Mouse (Mus musculus) left cerebral cortex, adult 8-10 months (tissue): ENCODE measurements around the gene Nudc. TPM values are rescaled to one million over a fixed set of nuclear protein-coding genes. Genes with fewer than 3 reads are reported as not detected.
A peak's percentile ranks its signal among the peaks of the same experiment; 100 is the strongest.

Experiments
- DNase-seq, 2 experiments: peaks; one replicate each; pipeline ENCODE4 v3.0.0; 2022; ENCODE audit warnings: low spot score in 2 of 2
- total RNA-seq, 4 experiments: library from RNA; stranded (reverse); gene quantifications; 2 replicates each; pipeline ENCODE4 v1.2.4; 2022

The Nudc gene
- 100 to 1,000 TPM; 139 to 165 (median 156) TPM for total RNA-seq

- DNase-seq: peak; percentile 89 to 96
Observed at GRCm38 (mm10) chr4:133545272-133546231, at the start of gene Nudc. TSS of gene Nudc (minus strand) at chr4:133545996.

- peak in 1 of 2 experiments; percentile 53 for DNase-seq
Observed at GRCm38 (mm10) chr4:133595538-133595937, 49.7 kb upstream of the Nudc start.

- no peak for DNase-seq
Observed at GRCm38 (mm10) chr4:133592570-133592969, 46.8 kb upstream of the Nudc start.

GRCm38 (mm10) chr4:133584059-133584951 is 38.5 kb upstream of the Nudc start, which contains the start of gene Gpn2:
TSS of gene Gpn2 (plus strand) at chr4:133584362.
- peak; percentile 58 to 77 for DNase-seq

DNA sequence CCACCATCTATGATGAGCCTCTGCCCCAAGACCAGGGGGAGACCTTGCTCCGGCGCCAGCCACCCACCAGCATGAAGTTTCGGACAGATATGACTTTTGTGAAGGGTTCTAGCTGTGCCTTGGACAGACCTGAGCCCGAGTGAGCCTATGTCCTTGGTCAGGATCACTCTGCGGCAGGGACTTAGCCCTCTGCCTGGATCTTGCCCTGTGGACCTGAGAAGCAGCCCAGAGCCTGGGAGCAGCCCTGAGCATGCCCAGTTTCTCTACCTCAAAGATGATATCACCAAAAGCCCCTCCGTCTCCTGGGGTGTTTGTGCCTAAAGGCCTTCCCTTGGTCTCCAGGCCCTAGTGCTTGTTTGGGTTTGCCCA is 37.9 kb upstream of the Nudc start:
- DNase-seq: no peak

DNA sequence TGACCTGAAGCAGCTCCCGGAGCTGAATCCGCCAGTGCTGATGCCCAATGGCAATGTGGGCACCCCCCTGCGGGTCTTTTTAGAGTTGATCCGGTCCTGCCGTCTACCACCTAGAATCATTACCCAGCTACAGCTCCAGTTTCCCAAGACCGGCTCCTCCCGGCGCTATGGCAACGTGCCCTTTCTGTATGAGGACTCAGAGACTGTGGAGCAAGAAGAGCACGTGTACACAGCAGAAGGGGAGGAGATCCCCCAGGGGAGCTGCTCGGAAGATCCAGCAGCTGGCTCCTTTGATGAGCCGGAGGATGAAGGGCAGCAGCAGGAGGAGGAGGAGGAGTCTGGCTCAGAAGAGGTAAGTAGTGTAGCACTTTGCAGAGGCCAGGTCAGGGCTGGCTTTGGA is 32.2 kb upstream of the Nudc start:
- DNase-seq: no peak

GRCm38 (mm10) chr4:133574843-133575202 is 29.0 kb upstream of the Nudc start:
- DNase-seq: no peak

DNA sequence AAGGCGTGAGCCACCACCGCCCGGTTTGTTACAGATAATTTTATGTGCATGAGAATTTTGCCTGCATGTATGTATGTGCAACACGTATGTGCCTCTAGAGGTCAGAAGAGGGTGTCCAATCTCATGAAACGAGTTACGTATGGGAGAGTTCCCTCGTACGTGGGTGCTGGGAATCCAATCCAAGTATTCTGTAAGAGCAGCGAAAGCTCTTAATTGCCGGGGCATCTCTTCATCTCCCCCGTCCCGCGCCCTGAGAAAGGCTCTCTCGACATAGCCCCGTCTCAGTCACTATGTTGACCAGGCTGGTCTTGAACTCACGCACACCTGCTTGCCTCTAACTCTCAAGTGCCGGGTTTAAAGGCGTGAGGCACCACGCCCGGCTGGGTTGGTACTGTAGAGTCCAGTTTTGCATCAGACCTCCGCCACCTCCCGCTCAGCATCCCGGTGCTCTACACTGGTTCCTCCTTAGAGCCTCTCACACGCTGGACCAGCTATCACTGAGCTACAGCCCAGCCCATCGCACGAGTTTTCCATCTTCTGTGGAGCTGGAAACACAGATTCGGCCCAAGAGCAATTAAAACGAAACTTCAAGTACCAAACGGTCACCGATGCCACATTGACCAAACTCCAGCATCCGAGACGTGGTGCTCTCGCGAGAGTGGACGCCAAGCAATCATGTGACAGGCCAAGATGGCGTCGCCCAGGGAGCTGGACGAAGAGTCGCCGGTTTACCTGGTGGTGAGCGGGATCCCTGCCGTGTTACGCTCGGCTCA is 28.5 kb upstream of the Nudc start, which contains the start of gene Gpatch3:
Gpatch3 (plus strand) TSS at position 676 of the 773 bp plus-strand sequence.
- DNase-seq: peak; percentile 80 to 89

DNA sequence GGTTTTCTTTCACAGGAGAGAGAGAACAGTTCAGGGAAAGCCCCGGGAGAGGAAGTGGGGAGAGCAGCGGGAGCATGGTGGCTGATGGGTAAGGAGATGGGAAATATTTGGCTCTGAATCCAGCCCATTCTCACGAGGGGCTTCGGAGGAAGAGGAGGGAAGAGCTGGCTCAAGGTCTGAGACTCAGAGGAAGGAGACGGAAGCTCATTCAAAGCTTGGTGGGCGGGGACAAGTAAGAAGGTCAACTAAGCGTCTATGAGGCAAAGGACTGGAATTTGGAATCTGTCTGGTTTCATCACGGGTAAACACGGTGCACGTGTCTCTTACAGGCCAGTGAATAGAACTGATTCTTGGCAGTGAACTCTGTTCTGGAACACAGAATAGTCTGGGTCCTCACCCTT is 24.3 kb upstream of the Nudc start:
- no peak for DNase-seq

DNA sequence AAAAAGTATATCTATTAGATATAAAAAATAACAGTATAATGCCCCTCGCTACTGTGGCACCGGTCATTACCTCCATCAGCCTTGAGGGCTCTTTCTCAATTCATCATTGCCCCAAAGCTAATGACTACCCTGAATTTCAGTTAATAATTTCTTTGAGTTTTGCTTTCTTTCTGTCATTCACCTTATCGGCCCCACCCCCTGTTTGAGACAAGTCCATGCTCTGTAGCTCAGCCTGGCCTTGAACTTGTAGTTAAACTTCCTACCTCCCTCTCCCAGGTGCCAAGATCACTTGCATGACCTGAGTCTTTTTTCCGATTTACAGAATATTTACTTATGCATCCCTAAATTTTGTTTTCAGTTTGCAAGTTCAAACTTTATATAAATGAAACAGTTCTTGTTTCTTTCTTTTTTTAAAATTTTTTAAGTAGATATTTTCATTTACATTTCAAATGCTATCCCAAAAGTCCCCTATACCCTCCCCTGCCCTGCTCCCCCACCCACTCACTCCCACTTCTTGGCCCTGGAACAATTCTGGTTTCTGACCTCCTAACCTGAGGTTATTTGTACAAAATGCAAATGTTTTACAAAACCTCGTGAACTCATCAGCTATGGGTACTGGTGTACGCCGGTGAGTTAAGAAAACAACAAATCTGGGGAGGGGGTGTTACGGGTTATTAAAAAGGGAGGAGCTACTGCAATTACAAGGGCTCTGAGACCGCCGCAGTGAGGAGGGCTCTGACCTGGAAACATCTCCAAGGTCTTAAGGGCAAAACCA is 23.7 kb upstream of the Nudc start:
- DNase-seq: no peak

GRCm38 (mm10) chr4:133567251-133567650 is 21.5 kb upstream of the Nudc start:
- DNase-seq: no peak

DNA sequence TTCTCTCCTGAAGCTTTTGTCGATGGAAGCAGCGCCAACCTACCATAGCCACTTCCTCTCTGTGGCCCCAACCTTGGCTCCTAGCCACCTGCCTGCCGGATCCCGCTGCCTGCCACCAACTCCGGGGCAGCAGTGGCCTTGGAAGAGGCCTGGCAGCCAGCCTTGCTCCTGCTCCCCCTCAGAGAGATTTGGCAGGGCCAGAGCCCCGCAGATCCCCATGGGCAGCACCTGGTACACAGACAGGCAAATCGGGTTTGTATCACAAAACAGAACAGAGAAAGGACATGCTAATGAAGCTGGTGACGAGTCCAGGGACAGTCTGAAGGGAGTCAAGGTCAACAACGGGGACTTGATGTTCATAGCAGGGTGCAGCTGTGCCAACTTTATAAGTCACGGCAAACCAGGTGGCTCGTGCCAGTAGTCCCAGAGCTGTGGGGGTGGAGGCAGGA is 17.4 kb upstream of the Nudc start:
- DNase-seq: no peak

GRCm38 (mm10) chr4:133561622-133562021 is 15.8 kb upstream of the Nudc start:
- DNase-seq: no peak

DNA sequence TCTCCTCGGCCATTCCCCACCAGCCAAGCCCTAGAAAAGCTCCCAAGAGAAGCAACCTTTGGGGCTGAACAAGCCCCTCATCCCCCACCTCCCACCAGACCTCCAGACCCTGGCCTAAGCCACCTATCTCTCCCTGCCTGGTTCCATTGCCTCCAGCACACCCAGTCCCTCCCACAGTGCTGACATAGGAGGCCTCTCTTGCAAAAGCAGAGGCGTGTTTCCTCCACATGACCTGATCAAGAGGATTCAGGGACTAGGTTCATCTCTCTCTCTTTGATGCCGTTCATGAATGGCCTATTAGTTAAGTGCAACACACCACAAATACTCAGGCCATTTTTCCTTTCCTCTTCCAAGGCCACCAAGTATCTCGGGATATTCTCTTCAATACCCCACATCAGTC is 14.1 kb upstream of the Nudc start:
- no peak for DNase-seq

GRCm38 (mm10) chr4:133557041-133557717 is 11.4 kb upstream of the Nudc start:
- no peak for DNase-seq

GRCm38 (mm10) chr4:133553448-133554330 is 7.9 kb upstream of the Nudc start:
- no peak for DNase-seq

GRCm38 (mm10) chr4:133552768-133553447 is 7.1 kb upstream of the Nudc start, which contains the start of gene Nr0b2:
TSS of gene Nr0b2 (plus strand) at chr4:133553376.
- no peak for DNase-seq

- no peak for DNase-seq
Observed at GRCm38 (mm10) chr4:133552029-133552428, 6.2 kb upstream of the Nudc start.
